Comparison of ENCODE assay signal across 31 mouse cellular contexts in the genomic region with DNA sequence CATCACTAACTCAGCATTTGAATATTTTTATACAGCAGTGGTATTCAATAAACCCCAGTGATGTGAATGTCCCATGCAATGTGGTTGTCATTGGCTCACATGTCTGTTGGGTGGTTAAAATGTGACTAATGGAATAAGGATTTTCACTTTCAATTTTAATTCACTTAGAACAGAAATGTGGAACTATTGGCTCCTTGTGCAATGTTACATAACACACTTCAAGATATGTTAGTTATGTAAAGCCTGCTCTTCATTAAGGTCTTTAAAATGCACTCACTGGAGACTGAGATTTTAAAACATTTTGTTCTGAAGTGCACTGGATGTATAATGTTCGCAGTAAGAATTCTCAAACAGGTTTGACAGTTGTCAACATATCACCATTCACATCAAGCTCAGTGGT.
DNase-seq lines count a peak whose midpoint lies in the region; ATAC-seq and TF ChIP-seq lines count a peak whose summit lies in the region.
"Had no signal": no experiment of that assay in that cellular context is flagged by ENCODE, and none has a peak within 500 bp of the region (broad histone marks: within the 10 kb centered on the region; RNA-seq: fewer than 3 reads in every experiment).

No protein-coding gene starts in this region.

- no peaks in the 10 kb centered on the region for H3K4me1 ChIP-seq in liver, adult 2 months (ENCODE audit: control insufficient read depth, insufficient read depth, low read length)
- H3K4me1 ChIP-seq: embryonic facial prominence, embryonic 10.5 days; embryonic facial prominence, embryonic 13.5 days; forebrain, embryonic 12.5 days; forebrain, embryonic 15.5 days; heart, embryonic 12.5 days; heart, embryonic 15.5 days had no signal

- WGBS in liver, adult 2 months: 85% methylated on average over 1 of the region's 1 CpGs

- no peak overlapping the region for H3K4me3 ChIP-seq in liver, adult 2 months (ENCODE audit: insufficient read depth, low read depth, low read length)
- H3K4me3 ChIP-seq: embryonic facial prominence, embryonic 10.5 days; embryonic facial prominence, embryonic 13.5 days; erythroblast, embryonic 14.5 days; forebrain, embryonic 12.5 days; forebrain, embryonic 15.5 days; gastrocnemius, adult 2 months; heart, embryonic 12.5 days; heart, embryonic 15.5 days had no signal

- H3K27ac ChIP-seq in liver, adult 2 months (replicated peaks; ENCODE audit: insufficient read depth, low read depth, low read length): no peak overlapping the region
- H3K27ac ChIP-seq: embryonic facial prominence, embryonic 10.5 days; embryonic facial prominence, embryonic 13.5 days; forebrain, embryonic 12.5 days; forebrain, embryonic 15.5 days; gastrocnemius, adult 2 months; heart, embryonic 15.5 days; hindbrain, embryonic 14.5 days; hindbrain, postnatal 0 days had no signal

- H3K27me3 ChIP-seq in liver, adult 2 months (ENCODE audit: control insufficient read depth, insufficient read depth, low read length): no peaks in the 10 kb centered on the region
- H3K27me3 ChIP-seq: CH12.LX; embryonic facial prominence, embryonic 13.5 days; forebrain, embryonic 15.5 days; heart, embryonic 12.5 days; heart, embryonic 15.5 days had no signal

- no peaks in the 10 kb centered on the region for H3K36me3 ChIP-seq in liver, adult 2 months (ENCODE audit: control insufficient read depth, insufficient read depth, low read length)
- H3K36me3 ChIP-seq: embryonic facial prominence, embryonic 10.5 days; embryonic facial prominence, embryonic 13.5 days; forebrain, embryonic 12.5 days; forebrain, embryonic 15.5 days; G1E; heart, embryonic 12.5 days; heart, embryonic 15.5 days had no signal

- TF ChIP-seq CTCF in liver, adult 2 months (IDR thresholded peaks at IDR 0.05; ENCODE audit: low read depth, low read length): no peak

- DNase-seq in liver, adult 2 months (ENCODE audit: extremely low read depth, low read depth, low spot score): peak; percentile 1
- DNase-seq in liver: no peak
- DNase-seq in lung, postnatal 36 days: peak; percentile 25
- no peak for DNase-seq in lung, postnatal 10 days
- no peak for DNase-seq in urinary bladder, adult 2 months (ENCODE audit: low spot score)
- DNase-seq: adrenal gland, adult 2 months; adrenal gland, postnatal 14 days; B cell, adult 2 months; cerebellum, adult 11-12 months; cerebellum, adult 8-10 months; cerebellum, postnatal 10 days; cerebellum, postnatal 36 days; embryo, embryonic 11 days; gastrocnemius, adult 2 months; gastrocnemius, postnatal 14 days; heart, adult 18-20 months; heart, postnatal 10 days; heart, postnatal 4 days had no signal

- no peaks in the 10 kb centered on the region for H3K79me2 ChIP-seq in liver, adult 2 months (ENCODE audit: control insufficient read depth, insufficient read depth, low read length)

- no peak overlapping the region for H3K9ac ChIP-seq in liver, adult 2 months (ENCODE audit: low read depth, low read length)
- H3K9ac ChIP-seq: embryonic facial prominence, embryonic 13.5 days; forebrain, embryonic 12.5 days; forebrain, embryonic 15.5 days; heart, embryonic 12.5 days; heart, embryonic 15.5 days; hindbrain, embryonic 14.5 days had no signal

- ATAC-seq in megakaryocyte progenitor cell, adult 5-6 weeks (replicated peaks; ENCODE audit: poor library complexity): 0 out of 2 replicates have a peak, but pooled peaks have one; percentile 20
- ATAC-seq: forebrain, embryonic 15.5 days; hindbrain, postnatal 0 days; inflammation-experienced regulatory T-cells, adult 6 months had no signal

- TF ChIP-seq POLR2A in liver, adult 2 months (IDR thresholded peaks at IDR 0.05; ENCODE audit: extremely low read depth, insufficient read depth, low read length): no peak

Comparison
In these comparisons a context has a peak if more than half of its experiments do, and no peak if none do; other contexts are left out.
1. DNase-seq: peak in liver, adult 2 months (single experiment) and lung, postnatal 36 days (single experiment); none in liver (single experiment), lung, postnatal 10 days (single experiment) and urinary bladder, adult 2 months (single experiment).